Mouse (Mus musculus): Measurements from ENCODE around the gene Med29.

- TF ChIP-seq CTCF (IDR thresholded peaks at IDR 0.05; ENCODE audit: extremely low read depth, insufficient read length, insufficient replicate concordance, low read depth, low read length) (no peak), POLR2A (IDR thresholded peaks at IDR 0.05; ENCODE audit: low read depth, low read length) (no peak)
Measured at GRCm38 (mm10) chr7:28419416-28419815, 26.9 kb upstream of the Med29 start.

Measured in small intestine, adult 2 months (tissue).